Mouse (Mus musculus) neural tube, embryonic 15.5 days (tissue): ENCODE measurements around the gene Tnfrsf1b. TPM values are rescaled to one million over a fixed set of nuclear protein-coding genes. Genes with fewer than 3 reads are reported as not detected.

Experiments
- ATAC-seq: fragments of 200-750 bp; cut with Nextera tagmentation; 2 replicates; pipeline ENCODE4 v1.8.0; 2017; ENCODE audit warnings: mild to moderate bottlenecking, moderate TSS enrichment, moderate library complexity; ENCODE audit not compliant: low FRiP score
- H3K27ac ChIP-seq: fragments of 300-500 bp; sonication (generic); replicated peaks from 2 replicates; pipeline ENCODE4 v1.5.1; 2015; ENCODE audit warnings: mild to moderate bottlenecking, inconsistent platforms
- H3K27me3 ChIP-seq: fragments of 300-500 bp; sonication (generic); replicated peaks from 2 replicates; pipeline ENCODE4 v1.6.1; 2015; ENCODE audit warnings: inconsistent platforms
- H3K36me3 ChIP-seq: fragments of 300-500 bp; sonication (generic); 2 replicates; pipeline ENCODE4 v1.6.1; 2015; ENCODE audit warnings: inconsistent platforms
- H3K4me1 ChIP-seq: fragments of 300-500 bp; sonication (generic); 2 replicates; pipeline ENCODE4 v1.6.1; 2015; ENCODE audit warnings: inconsistent platforms
- H3K4me2 ChIP-seq: fragments of 300-500 bp; sonication (generic); 2 replicates; pipeline ENCODE4 v1.6.1; 2015; ENCODE audit warnings: inconsistent platforms, mild to moderate bottlenecking, moderate library complexity
- H3K4me3 ChIP-seq: fragments of 300-500 bp; sonication (generic); replicated peaks from 2 replicates; pipeline ENCODE4 v1.5.1; 2015; ENCODE audit warnings: mild to moderate bottlenecking, inconsistent platforms
- H3K9ac ChIP-seq: fragments of 300-500 bp; sonication (generic); replicated peaks from 2 replicates; pipeline ENCODE4 v1.6.1; 2015; ENCODE audit warnings: mild to moderate bottlenecking, inconsistent platforms
- H3K9me3 ChIP-seq: fragments of 300-500 bp; sonication (generic); replicated peaks from 2 replicates; pipeline ENCODE4 v1.6.1; 2016; ENCODE audit warnings: inconsistent platforms
- WGBS: fragments of 180-500 bp; shearing (Covaris S2); methylation state at CpG from one replicate; pipeline ENCODE4 v1.1.7; 2015; ENCODE audit warnings: mixed read lengths; 5-methylcytosine and 5-hydroxymethylcytosine counted together
- polyA plus RNA-seq: library from polyadenylated mRNA; unstranded; fragments of >200 nt; fragmentation: Nextera tagmentation; extraction: Ambion mirVana; gene quantifications from 2 replicates; pipeline ENCODE4 v1.2.1, GENCODE M21; 2015

Tnfrsf1b gene
- polyA plus RNA-seq, 1 experiment from 2014 or later: 4.5 TPM

GRCm38 (mm10) chr4:145274887-145275286, 28.2 kb upstream of the Tnfrsf1b start:
- ATAC-seq: no peak
- no peaks in the 10 kb centered on the region for H3K36me3 ChIP-seq
- no peaks in the 10 kb centered on the region for H3K9me3 ChIP-seq
- no peak overlapping the region for H3K4me3 ChIP-seq
- no peak overlapping the region for H3K27ac ChIP-seq
- H3K4me1 ChIP-seq: no peaks in the 10 kb centered on the region
- H3K27me3 ChIP-seq: no peaks in the 10 kb centered on the region
- H3K9ac ChIP-seq: no peak overlapping the region
- no peak overlapping the region for H3K4me2 ChIP-seq
- 93% methylated on average over 5 of the region's 5 CpGs for WGBS

GRCm38 (mm10) chr4:145273923-145274322, 27.3 kb upstream of the Tnfrsf1b start:
- H3K36me3 ChIP-seq: no peaks in the 10 kb centered on the region
- no peaks in the 10 kb centered on the region for H3K27me3 ChIP-seq
- no peak overlapping the region for H3K4me3 ChIP-seq
- no peak overlapping the region for H3K4me2 ChIP-seq
- H3K4me1 ChIP-seq: no peaks in the 10 kb centered on the region
- no peak for ATAC-seq
- 90% methylated on average over 5 of the region's 5 CpGs for WGBS
- no peak overlapping the region for H3K27ac ChIP-seq
- no peak overlapping the region for H3K9ac ChIP-seq
- H3K9me3 ChIP-seq: no peaks in the 10 kb centered on the region

- H3K4me1 ChIP-seq: no peaks in the 10 kb centered on the region
- ATAC-seq: no peak
- H3K4me3 ChIP-seq: no peak overlapping the region
- H3K9me3 ChIP-seq: no peaks in the 10 kb centered on the region
- WGBS: 73% methylated on average over 1 of the region's 1 CpGs
- H3K9ac ChIP-seq: no peak overlapping the region
- H3K4me2 ChIP-seq: no peak overlapping the region
- H3K36me3 ChIP-seq: no peaks in the 10 kb centered on the region
- no peak overlapping the region for H3K27ac ChIP-seq
- no peaks in the 10 kb centered on the region for H3K27me3 ChIP-seq
Observed at GRCm38 (mm10) chr4:145272763-145273162, 26.1 kb upstream of the Tnfrsf1b start.

- Histone ChIP-seq H3K27ac (no peak overlapping the region), H3K36me3 (no peaks in the 10 kb centered on the region), H3K27me3 (no peaks in the 10 kb centered on the region), H3K9me3 (no peaks in the 10 kb centered on the region), H3K4me2 (no peak overlapping the region), H3K9ac (no peak overlapping the region), H3K4me1 (no peaks in the 10 kb centered on the region), H3K4me3 (no peak overlapping the region)
- 75% methylated on average over 4 of the region's 4 CpGs for WGBS
- no peak for ATAC-seq
Observed at GRCm38 (mm10) chr4:145271634-145272033, 25.0 kb upstream of the Tnfrsf1b start.

- Histone ChIP-seq H3K4me2 (no peak overlapping the region), H3K4me3 (no peak overlapping the region), H3K9ac (no peak overlapping the region), H3K4me1 (no peaks in the 10 kb centered on the region), H3K27me3 (no peaks in the 10 kb centered on the region), H3K27ac (no peak overlapping the region), H3K9me3 (no peaks in the 10 kb centered on the region), H3K36me3 (no peaks in the 10 kb centered on the region)
- ATAC-seq: no peak
- 86% methylated on average over 5 of the region's 5 CpGs for WGBS
Observed at GRCm38 (mm10) chr4:145270136-145270535, 23.5 kb upstream of the Tnfrsf1b start.

- H3K4me2 ChIP-seq: no peak overlapping the region
- no peaks in the 10 kb centered on the region for H3K9me3 ChIP-seq
- H3K4me3 ChIP-seq: no peak overlapping the region
- 88% methylated on average over 4 of the region's 4 CpGs for WGBS
- H3K9ac ChIP-seq: no peak overlapping the region
- no peaks in the 10 kb centered on the region for H3K36me3 ChIP-seq
- no peak for ATAC-seq
- no peaks in the 10 kb centered on the region for H3K4me1 ChIP-seq
- H3K27me3 ChIP-seq: no peaks in the 10 kb centered on the region
- no peak overlapping the region for H3K27ac ChIP-seq
Observed at GRCm38 (mm10) chr4:145267631-145268110, 21.0 kb upstream of the Tnfrsf1b start.

- Histone ChIP-seq H3K36me3 (no peaks in the 10 kb centered on the region), H3K27me3 (no peaks in the 10 kb centered on the region), H3K9ac (no peak overlapping the region), H3K9me3 (no peaks in the 10 kb centered on the region), H3K4me2 (no peak overlapping the region), H3K4me1 (no peaks in the 10 kb centered on the region), H3K27ac (no peak overlapping the region), H3K4me3 (no peak overlapping the region)
- WGBS: 86% methylated on average over 4 of the region's 4 CpGs
- ATAC-seq: no peak
Observed at GRCm38 (mm10) chr4:145266505-145266904, 19.8 kb upstream of the Tnfrsf1b start.

GRCm38 (mm10) chr4:145264761-145265160, 18.1 kb upstream of the Tnfrsf1b start:
- Histone ChIP-seq H3K4me2 (no peak overlapping the region), H3K4me1 (no peaks in the 10 kb centered on the region), H3K36me3 (no peaks in the 10 kb centered on the region), H3K27me3 (no peaks in the 10 kb centered on the region), H3K27ac (no peak overlapping the region), H3K9ac (no peak overlapping the region), H3K4me3 (no peak overlapping the region), H3K9me3 (no peaks in the 10 kb centered on the region)
- WGBS: 5% methylated on average over 2 of the region's 2 CpGs
- ATAC-seq: no peak

- WGBS: 97% methylated on average over 1 of the region's 1 CpGs
- H3K27me3 ChIP-seq: no peaks in the 10 kb centered on the region
Observed at GRCm38 (mm10) chr4:145263583-145263982, 16.9 kb upstream of the Tnfrsf1b start.

GRCm38 (mm10) chr4:145260802-145261201, 14.1 kb upstream of the Tnfrsf1b start:
- H3K36me3 ChIP-seq: no peaks in the 10 kb centered on the region
- 75% methylated on average over 5 of the region's 5 CpGs for WGBS
- H3K4me1 ChIP-seq: no peaks in the 10 kb centered on the region
- no peak overlapping the region for H3K4me2 ChIP-seq
- H3K9ac ChIP-seq: no peak overlapping the region
- H3K27ac ChIP-seq: no peak overlapping the region
- ATAC-seq: no peak
- H3K27me3 ChIP-seq: no peaks in the 10 kb centered on the region
- H3K4me3 ChIP-seq: no peak overlapping the region
- no peaks in the 10 kb centered on the region for H3K9me3 ChIP-seq

More at GRCm38 (mm10) chr4:145263583-145263982, 16.9 kb upstream of the Tnfrsf1b start:
- no peak overlapping the region for H3K4me2 ChIP-seq
- no peak overlapping the region for H3K27ac ChIP-seq
- no peaks in the 10 kb centered on the region for H3K9me3 ChIP-seq
- H3K4me1 ChIP-seq: no peaks in the 10 kb centered on the region
- H3K4me3 ChIP-seq: no peak overlapping the region
- H3K36me3 ChIP-seq: no peaks in the 10 kb centered on the region
- ATAC-seq: no peak
- H3K9ac ChIP-seq: no peak overlapping the region

GRCm38 (mm10) chr4:145257751-145258434, 11.2 kb upstream of the Tnfrsf1b start:
- H3K4me1 ChIP-seq: no peaks in the 10 kb centered on the region

GRCm38 (mm10) chr4:145256144-145256543, 9.5 kb upstream of the Tnfrsf1b start:
- no peak for ATAC-seq
- no peaks in the 10 kb centered on the region for H3K4me1 ChIP-seq
- 94% methylated on average over 5 of the region's 5 CpGs for WGBS
- H3K4me3 ChIP-seq: no peak overlapping the region
- no peaks in the 10 kb centered on the region for H3K36me3 ChIP-seq
- H3K4me2 ChIP-seq: no peak overlapping the region
- no peaks in the 10 kb centered on the region for H3K9me3 ChIP-seq
- H3K27me3 ChIP-seq: no peaks in the 10 kb centered on the region
- no peak overlapping the region for H3K9ac ChIP-seq
- no peak overlapping the region for H3K27ac ChIP-seq

More at GRCm38 (mm10) chr4:145257751-145258434, 11.2 kb upstream of the Tnfrsf1b start:
- no peaks in the 10 kb centered on the region for H3K27me3 ChIP-seq
- H3K4me3 ChIP-seq: no peak overlapping the region
- ATAC-seq: no peak; the same call in 1 of the 2 replicates
- WGBS: 77% methylated on average over 5 of the region's 5 CpGs
- no peak overlapping the region for H3K4me2 ChIP-seq
- no peaks in the 10 kb centered on the region for H3K36me3 ChIP-seq
- no peak overlapping the region for H3K27ac ChIP-seq
- H3K9me3 ChIP-seq: no peaks in the 10 kb centered on the region
- no peak overlapping the region for H3K9ac ChIP-seq
